Mouse (Mus musculus) adrenal gland, postnatal 0 days (tissue): ENCODE measurements around the gene Zfp106. TPM values are rescaled to one million over a fixed set of nuclear protein-coding genes. Genes with fewer than 3 reads are reported as not detected.

ENCODE experiments used
- polyA plus RNA-seq: library from polyadenylated mRNA; unstranded; fragments of >200 nt; fragmentation: Nextera tagmentation; extraction: Ambion mirVana; gene quantifications from 2 replicates; pipeline ENCODE4 v1.2.1, GENCODE M21; 2015

The Zfp106 gene
- polyA plus RNA-seq = 19.5 and 26.1 TPM in 2 replicates

GRCm38 (mm10) chr2:120563235-120563990, at the start of gene Zfp106:
Gene Zfp106, minus strand, starts transcription at chr2:120563843.

GRCm38 (mm10) chr2:120608830-120609723, 45.4 kb upstream of the Zfp106 start, which contains the start of the genes Haus2 and Lrrc57:
Gene Haus2, plus strand, starts transcription at chr2:120609383.
Gene Lrrc57, minus strand, starts transcription at chr2:120609520.

DNA sequence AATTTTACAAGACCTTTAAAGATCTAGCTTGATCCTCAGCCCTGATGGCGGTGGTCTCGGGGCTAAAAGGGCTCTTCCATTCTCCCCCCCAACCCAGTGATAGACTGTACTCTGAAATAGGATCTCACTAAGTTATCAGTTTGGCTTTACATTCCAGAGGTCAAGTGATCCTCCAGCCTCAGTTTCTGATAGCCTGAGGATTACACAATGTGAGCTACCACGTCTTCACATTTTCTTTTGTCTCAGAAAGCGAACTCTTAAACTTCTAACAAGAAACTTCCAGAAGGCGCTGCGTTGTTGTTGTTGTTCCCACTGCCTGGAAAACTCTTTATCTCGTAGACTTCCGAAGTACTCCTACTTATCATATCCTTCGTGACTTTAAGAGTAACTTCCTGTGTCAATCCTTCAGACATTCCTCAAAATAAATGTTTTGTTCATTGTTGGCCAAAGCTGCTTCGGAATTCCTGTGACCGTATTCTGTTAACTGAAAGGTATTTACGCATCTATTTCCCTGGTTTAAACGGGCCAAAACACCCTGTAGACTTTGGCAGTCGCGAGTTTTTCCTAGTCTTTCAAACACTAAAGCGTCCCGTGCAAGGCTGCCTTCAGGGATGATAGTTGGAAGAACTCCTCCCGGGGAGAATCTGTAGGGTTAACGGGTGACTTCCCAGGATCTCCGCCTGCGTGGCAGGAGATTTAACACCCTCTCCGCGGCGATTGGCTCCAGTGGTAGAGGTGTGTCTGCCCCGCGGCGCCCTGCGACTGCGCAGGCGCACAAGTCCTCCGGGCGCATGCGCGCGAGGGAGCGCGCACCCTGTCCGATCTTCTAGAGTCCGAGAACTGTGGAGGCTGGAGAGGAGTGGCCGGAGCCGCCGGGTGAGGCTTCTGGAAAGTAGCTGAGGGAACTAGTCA, 3.5 kb upstream of the Zfp106 start, which contains the start of gene Snap23:
Gene Snap23, plus strand, starts transcription at position 786 of the 912 bp plus-strand sequence.

Other genes with a start within 250 kb of the Zfp106 start
- not detected in 2 replicates for gene Pla2g4f, start 249.7 kb downstream of the Zfp106 start, polyA plus RNA-seq
- 18.6 and 25.0 TPM in 2 replicates for gene Vps39, start 210.7 kb downstream of the Zfp106 start, polyA plus RNA-seq
- 6.2 and 14.0 TPM in 2 replicates for gene Ganc, start 159.9 kb downstream of the Zfp106 start, polyA plus RNA-seq
- gene Tmem87a, start 159.7 kb downstream of the Zfp106 start, polyA plus RNA-seq = 9.5 and 17.0 TPM in 2 replicates
- 0.95 and 1.8 TPM in 2 replicates for gene Capn3, start 107.8 kb downstream of the Zfp106 start, polyA plus RNA-seq
- 21.3 and 28.5 TPM in 2 replicates for gene Snap23, start 3.8 kb upstream of the Zfp106 start, polyA plus RNA-seq
- gene Haus2, start 45.5 kb upstream of the Zfp106 start, polyA plus RNA-seq = 23.6 and 24.8 TPM in 2 replicates
- gene Lrrc57, start 45.7 kb upstream of the Zfp106 start, polyA plus RNA-seq = 23.2 and 33.0 TPM in 2 replicates
- gene Stard9, start 65.3 kb upstream of the Zfp106 start, polyA plus RNA-seq = 4.0 and 4.5 TPM in 2 replicates